Mouse (Mus musculus) right cerebral cortex, adult 2 months (tissue): Measurements from ENCODE around the gene Pth2.

Experiments
- DNase-seq, 2 experiments: peaks; one replicate each; pipeline ENCODE4 v3.0.0; 2021 to 2022; ENCODE audit warnings: low spot score in 2 of 2

Pth2 gene

GRCm38 (mm10) chr7:45196994-45197393 is 16.2 kb downstream of the Pth2 start:
- no peak for DNase-seq

- DNase-seq, result peak; percentile 75 to 83
Observed at GRCm38 (mm10) chr7:45198435-45198834, 17.6 kb downstream of the Pth2 start.

- DNase-seq, result peak; percentile 46 to 67
Observed at GRCm38 (mm10) chr7:45198961-45199360, 18.2 kb downstream of the Pth2 start.

- no peak for DNase-seq
Observed at GRCm38 (mm10) chr7:45202654-45203053, 21.9 kb downstream of the Pth2 start.

GRCm38 (mm10) chr7:45204380-45205143 is 23.8 kb downstream of the Pth2 start, which contains the start of gene Ccdc155:
Gene Ccdc155, minus strand, starts transcription at chr7:45204892.
- DNase-seq, result peak; percentile 91 to 93

- no peak for DNase-seq
Observed at GRCm38 (mm10) chr7:45208260-45208659, 27.5 kb downstream of the Pth2 start.

GRCm38 (mm10) chr7:45211070-45211469 is 30.3 kb downstream of the Pth2 start:
- no peak for DNase-seq

- no peak for DNase-seq
Observed at GRCm38 (mm10) chr7:45211851-45212251, 31.1 kb downstream of the Pth2 start, which contains the start of gene Dkkl1. Gene Dkkl1, minus strand, starts transcription at chr7:45212147.

- DNase-seq, result no peak
Observed at GRCm38 (mm10) chr7:45212356-45212755, 31.6 kb downstream of the Pth2 start.

GRCm38 (mm10) chr7:45213708-45214107 is 32.9 kb downstream of the Pth2 start:
- no peak for DNase-seq

GRCm38 (mm10) chr7:45215673-45216441 is 35.1 kb downstream of the Pth2 start, which contains the start of gene Tead2:
Gene Tead2, plus strand, starts transcription at chr7:45215753.
- no peak for DNase-seq

- no peak for DNase-seq
Observed at GRCm38 (mm10) chr7:45216442-45217183, 35.8 kb downstream of the Pth2 start.

GRCm38 (mm10) chr7:45221680-45222079 is 40.9 kb downstream of the Pth2 start:
- DNase-seq, result no peak

GRCm38 (mm10) chr7:45224826-45225225 is 44.0 kb downstream of the Pth2 start:
- no peak for DNase-seq

- DNase-seq, result no peak
Observed at GRCm38 (mm10) chr7:45226421-45226820, 45.6 kb downstream of the Pth2 start.

GRCm38 (mm10) chr7:45228548-45228947 is 47.8 kb downstream of the Pth2 start:
- no peak for DNase-seq

- no peak for DNase-seq
Observed at GRCm38 (mm10) chr7:45229046-45229445, 48.3 kb downstream of the Pth2 start.

- DNase-seq, result no peak
Observed at GRCm38 (mm10) chr7:45229459-45230203, 48.8 kb downstream of the Pth2 start.

- no peak for DNase-seq
Observed at GRCm38 (mm10) chr7:45231192-45231591, 50.4 kb downstream of the Pth2 start.
